Mouse (Mus musculus) olfactory bulb, adult 2 months (tissue): Measurements from ENCODE around the gene 2310007B03Rik.

Experiments
- CTCF ChIP-seq: fragments of 200-500 bp; IDR thresholded peaks from 2 replicates; pipeline ENCODE4 v1.5.1; 2012; ENCODE audit warnings: low read depth, mild to moderate bottlenecking, low read length, moderate library complexity; ENCODE audit not compliant: insufficient read depth
- POLR2A ChIP-seq: fragments of 200-500 bp; IDR thresholded peaks from 2 replicates; pipeline ENCODE4 v1.6.1; 2012; ENCODE audit warnings: mild to moderate bottlenecking, low read depth, low read length, moderate library complexity; ENCODE audit not compliant: insufficient read depth

GRCm38 (mm10) chr1:93135036-93135526, 25.7 kb downstream of the 2310007B03Rik start, which contains the start of gene Agxt:
- TF ChIP-seq CTCF (no peak), POLR2A (no peak)
